Mouse (Mus musculus) embryo, embryonic 10.5 days (tissue): Measurements from ENCODE around the gene Crim1.
"Not testable (repeated sequence)": the region's sequence is repeated elsewhere in the genome, so short reads cannot be mapped to it uniquely, and the experiment has no call there.

Experiments used
- DNase-seq: peaks from one replicate; pipeline ENCODE4 v3.0.0-alpha.2; 2015; ENCODE audit warnings: low spot score

Gene Crim1

GRCm38 (mm10) chr17:78250149-78250938 is 50.3 kb downstream of the Crim1 start:
- DNase-seq = no peak

- DNase-seq = not testable (repeated sequence)
These were observed 53.5 kb downstream of the Crim1 start for GRCm38 (mm10) chr17:78253587-78253986.

DNA sequence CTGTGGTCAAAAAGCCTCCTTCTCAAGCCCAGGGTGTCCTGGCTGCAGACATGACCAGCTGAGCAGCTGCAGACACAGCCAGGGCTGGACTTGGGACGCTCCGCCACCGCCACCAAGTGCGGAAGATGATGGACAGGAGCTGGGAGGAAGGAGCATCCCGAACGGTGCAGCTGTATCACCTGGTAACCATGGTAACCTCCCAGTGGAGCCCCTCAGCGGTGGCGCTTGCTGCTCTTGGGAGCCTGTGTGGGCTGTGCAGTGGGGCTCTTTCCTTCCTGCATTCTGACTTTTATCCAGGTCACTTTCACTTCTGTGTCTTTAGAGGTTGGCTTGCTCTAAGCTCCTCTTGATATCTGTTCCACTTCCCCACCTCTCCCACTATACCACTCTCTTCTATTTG is 54.2 kb downstream of the Crim1 start:
- DNase-seq = no peak

DNA sequence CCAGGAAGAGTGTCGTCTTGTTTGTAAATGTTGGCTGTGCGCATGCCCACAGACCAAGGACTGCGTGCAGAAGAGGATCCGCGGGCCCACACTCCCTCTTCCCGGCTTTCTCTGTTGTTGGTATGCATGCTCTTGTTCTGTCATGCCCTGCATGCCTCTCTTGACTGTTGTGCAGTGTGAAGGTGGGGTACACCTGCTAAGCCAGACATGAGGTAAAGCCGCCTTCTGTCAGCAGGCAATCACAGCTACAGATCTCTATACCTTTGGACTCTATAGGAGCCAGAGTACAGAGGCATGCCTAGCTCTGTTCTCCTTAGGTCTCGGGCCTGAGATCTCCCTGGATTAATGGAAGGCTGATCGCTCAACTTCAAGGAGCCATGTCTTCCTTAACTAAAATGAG is 55.7 kb downstream of the Crim1 start:
- DNase-seq = no peak

GRCm38 (mm10) chr17:78256534-78256933 is 56.5 kb downstream of the Crim1 start:
- DNase-seq = no peak

GRCm38 (mm10) chr17:78261684-78262083 is 61.6 kb downstream of the Crim1 start:
- DNase-seq = no peak

GRCm38 (mm10) chr17:78264116-78264515 is 64.1 kb downstream of the Crim1 start:
- no peak for DNase-seq

GRCm38 (mm10) chr17:78265135-78265534 is 65.1 kb downstream of the Crim1 start:
- no peak for DNase-seq

DNA sequence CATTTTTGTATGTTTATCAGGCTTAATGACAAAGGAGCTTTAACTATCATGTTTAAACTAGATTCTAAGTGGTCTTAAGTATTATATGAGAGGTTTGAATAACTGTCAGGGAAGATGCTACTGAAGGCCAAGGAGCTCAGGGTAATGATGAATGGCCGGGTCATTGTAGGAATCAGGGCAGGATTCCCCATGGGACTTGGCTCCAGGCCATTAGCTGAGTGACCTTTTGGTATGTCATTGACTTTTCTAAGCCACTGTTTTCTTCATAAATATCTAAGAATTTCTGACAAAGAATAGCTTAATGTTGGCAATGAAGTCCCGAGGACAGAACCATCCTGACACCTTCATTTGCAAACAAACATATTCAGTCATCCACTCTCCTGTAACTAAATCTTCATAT is 66.2 kb downstream of the Crim1 start:
- DNase-seq = no peak

DNA sequence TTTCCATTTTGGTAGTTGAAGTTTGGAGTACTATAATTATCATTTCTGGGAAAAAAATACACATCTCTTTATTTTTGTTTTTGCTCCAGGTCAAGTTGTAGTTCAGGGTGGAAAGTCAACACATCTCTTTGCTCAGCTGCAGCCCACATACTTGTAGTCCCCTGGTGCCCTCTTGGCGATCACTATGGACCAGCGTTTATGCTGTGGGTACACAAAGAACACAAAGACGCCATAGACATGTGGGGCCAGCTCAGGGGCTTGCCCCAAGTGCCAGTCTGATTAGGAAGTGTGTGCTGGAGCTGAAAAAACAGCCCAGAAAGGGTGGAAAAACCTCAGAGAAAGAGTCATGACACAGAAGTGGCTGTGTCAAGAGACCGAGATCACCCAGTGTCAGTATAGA is 68.5 kb downstream of the Crim1 start:
- DNase-seq = no peak

- DNase-seq = no peak
These were observed 69.3 kb downstream of the Crim1 start for GRCm38 (mm10) chr17:78269311-78269710.

GRCm38 (mm10) chr17:78270019-78270418 is 70.0 kb downstream of the Crim1 start:
- DNase-seq = no peak

DNA sequence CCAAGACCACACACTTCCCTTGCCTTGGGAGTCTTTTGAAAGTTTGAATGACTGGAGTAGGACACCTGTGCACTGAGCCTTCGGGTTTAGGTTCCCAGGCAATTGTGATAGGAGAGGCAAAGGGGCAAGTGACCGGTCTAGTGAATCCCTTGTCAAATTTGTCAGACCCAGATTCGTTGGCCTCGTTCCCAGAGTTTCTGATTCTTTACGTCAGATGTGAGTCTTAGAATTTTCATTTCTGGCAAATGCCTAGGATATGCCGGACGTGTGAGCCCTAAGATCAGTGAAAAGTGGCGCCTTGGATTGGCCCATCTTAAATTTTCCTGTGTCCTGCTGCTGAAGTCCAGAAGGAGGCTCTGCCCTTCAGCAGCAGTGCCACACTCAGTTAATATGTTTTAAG is 71.7 kb downstream of the Crim1 start:
- no peak for DNase-seq

DNA sequence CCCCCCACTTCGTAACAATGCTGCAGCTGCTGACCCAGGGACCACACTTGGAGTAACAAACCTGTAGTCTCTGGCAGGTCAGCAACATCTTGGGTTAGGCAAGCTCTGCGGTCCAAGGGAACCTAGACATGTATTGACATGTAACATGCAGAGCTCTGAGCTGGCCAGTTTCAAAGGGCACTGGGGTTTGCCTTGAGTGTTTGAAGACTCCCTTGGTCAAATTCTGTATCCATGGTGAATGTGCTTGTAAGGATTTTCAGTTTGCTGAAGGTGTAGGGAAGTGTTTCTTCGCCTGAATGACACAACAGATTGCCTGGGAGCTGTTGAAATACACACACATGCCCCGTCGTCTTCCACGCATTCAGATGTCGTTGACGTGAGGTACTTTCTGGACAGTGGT is 72.1 kb downstream of the Crim1 start:
- DNase-seq = no peak

DNA sequence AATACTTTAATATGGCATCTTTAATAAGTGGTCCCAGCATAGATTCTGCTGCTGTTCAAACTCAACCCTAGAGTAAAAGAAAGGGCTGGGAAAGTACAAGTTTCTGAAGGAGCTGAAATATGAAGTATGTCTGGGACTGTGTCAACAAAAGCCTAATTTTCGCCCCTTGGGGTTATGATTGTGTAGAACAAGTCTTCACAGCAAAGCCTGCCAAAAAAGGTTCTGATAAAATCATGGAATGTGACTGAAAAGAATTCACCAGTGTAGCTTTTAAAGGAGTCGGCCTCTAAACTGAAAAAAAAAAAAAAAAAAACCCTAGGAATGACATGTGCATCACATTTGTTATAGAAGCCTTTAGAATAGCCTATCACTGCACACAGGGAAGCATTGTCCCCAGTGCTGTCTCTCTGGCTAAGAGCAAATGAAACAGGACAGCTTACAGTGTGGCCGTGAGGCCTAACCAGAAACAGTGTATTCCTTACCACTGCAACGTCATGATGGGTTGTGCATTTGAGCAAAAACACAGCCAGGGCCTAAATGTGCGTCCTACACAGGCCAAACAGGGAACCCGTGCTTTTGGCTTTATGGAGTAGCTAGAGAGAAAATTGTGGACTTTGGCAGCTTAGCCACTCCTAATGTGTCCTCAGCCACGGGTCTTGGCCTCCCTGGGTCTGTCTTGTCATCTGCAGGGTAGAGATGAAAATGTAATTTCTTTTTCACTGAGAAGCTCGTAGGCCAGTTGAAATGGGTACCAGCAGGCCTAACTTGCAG is 72.8 kb downstream of the Crim1 start:
- DNase-seq = no peak

- DNase-seq = no peak
These were observed 73.8 kb downstream of the Crim1 start for GRCm38 (mm10) chr17:78273875-78274274.

- DNase-seq = no peak
These were observed 74.8 kb downstream of the Crim1 start for GRCm38 (mm10) chr17:78274609-78275506.

GRCm38 (mm10) chr17:78275507-78275813 is 75.4 kb downstream of the Crim1 start:
- DNase-seq = no peak

DNA sequence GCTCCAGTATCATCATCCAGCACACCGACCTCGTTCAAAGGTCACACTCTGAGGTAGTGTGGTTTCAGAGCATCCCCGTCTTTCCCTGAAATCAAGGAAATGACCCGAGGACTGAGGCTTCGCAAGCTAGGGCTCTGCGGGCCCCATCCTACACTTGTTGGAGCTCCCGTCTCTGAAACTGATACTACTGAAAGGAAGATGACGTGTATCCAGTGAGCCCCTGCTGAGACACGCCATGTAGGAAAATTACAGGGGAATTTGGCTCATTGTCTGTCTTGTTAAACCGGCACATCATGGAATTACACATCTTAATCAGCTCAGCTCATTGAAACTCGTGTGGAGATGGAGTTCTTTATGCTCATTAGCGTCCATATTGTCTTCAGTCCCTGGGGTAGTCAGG is 79.1 kb downstream of the Crim1 start:
- DNase-seq = no peak

GRCm38 (mm10) chr17:78280991-78281712 is 81.1 kb downstream of the Crim1 start:
- no peak for DNase-seq

GRCm38 (mm10) chr17:78283271-78283992 is 83.4 kb downstream of the Crim1 start:
- DNase-seq = no peak
